Mouse (Mus musculus) CH12.LX (cell line): ENCODE results near the gene Hps6. TPM values are rescaled to one million over a fixed set of nuclear protein-coding genes. Genes with fewer than 3 reads are reported as not detected.

Source experiments
- DNase-seq: peaks from one replicate; pipeline ENCODE4 v3.0.0-alpha.2; 2013; ENCODE audit errors: extremely low read depth
- H3K27ac ChIP-seq: 2 replicates; pipeline ENCODE4 v1.5.1; 2012; ENCODE audit warnings: low read depth, mild to moderate bottlenecking, control low read depth, moderate library complexity; ENCODE audit not compliant: insufficient read depth
- H3K27me3 ChIP-seq: replicated peaks from 2 replicates; pipeline ENCODE3; 2012; ENCODE audit warnings: inconsistent platforms
- H3K36me3 ChIP-seq, 2 experiments: replicated peaks in 1 of 2; 2 replicates each; pipeline versions ENCODE3 to v1.6.1; 2012; ENCODE audit warnings: inconsistent platforms in 1 of 2, low read length in 1 of 2, mild to moderate bottlenecking in 1 of 2, mixed read lengths in 1 of 2, moderate library complexity in 1 of 2; ENCODE audit not compliant: control insufficient read depth in 1 of 2, insufficient read depth in 1 of 2
- H3K4me1 ChIP-seq, 2 experiments: 2 replicates each; pipeline ENCODE4 v1.6.1; 2012; ENCODE audit warnings: inconsistent platforms in 1 of 2, moderate library complexity in 1 of 2; ENCODE audit not compliant: insufficient read depth in 2 of 2, control insufficient read depth in 1 of 2
- H3K4me2 ChIP-seq: 2 replicates; pipeline ENCODE4 v1.6.1; 2012; ENCODE audit warnings: low read depth, mild to moderate bottlenecking, control low read depth; ENCODE audit not compliant: poor library complexity, insufficient read depth, severe bottlenecking
- H3K4me3 ChIP-seq, 3 experiments: fragments of 150-350 bp in 1 of 3; sonication (generic) in 1 of 3; replicated peaks in 1 of 3; 2 replicates each; pipeline versions ENCODE3 to v1.5.1; 2011 to 2012; ENCODE audit warnings: low read depth in 2 of 3, low read length in 2 of 3, mild to moderate bottlenecking in 2 of 3, moderate library complexity in 2 of 3, control low read depth in 1 of 3, improper control_type of control experiment in 1 of 3, inconsistent platforms in 1 of 3, mixed read lengths in 1 of 3; ENCODE audit not compliant: poor library complexity in 1 of 3
- H3K79me2 ChIP-seq: replicated peaks from 2 replicates; pipeline ENCODE4 v1.6.1; 2012; ENCODE audit warnings: mild to moderate bottlenecking, moderate library complexity; ENCODE audit not compliant: control insufficient read depth, poor library complexity, insufficient read depth, severe bottlenecking; ENCODE audit errors: extremely low read depth
- H3K9ac ChIP-seq: 2 replicates; pipeline ENCODE4 v1.6.1; 2012; ENCODE audit warnings: low read depth, mild to moderate bottlenecking, control low read depth, moderate library complexity; ENCODE audit not compliant: insufficient read depth
- H3K9me3 ChIP-seq: replicated peaks from 2 replicates; pipeline ENCODE3; 2012; ENCODE audit warnings: low read length, inconsistent platforms, mixed read lengths
- BHLHE40 ChIP-seq: IDR thresholded peaks from 2 replicates; pipeline ENCODE4 v1.6.1; 2011; ENCODE audit warnings: mild to moderate bottlenecking, low read depth, low read length, improper control_type of control experiment
- CHD1 ChIP-seq: IDR thresholded peaks from 2 replicates; pipeline ENCODE4 v1.6.1; 2012; ENCODE audit warnings: low read depth, low read length, improper control_type of control experiment, inconsistent platforms
- CHD2 ChIP-seq: IDR thresholded peaks from 2 replicates; pipeline ENCODE4 v1.6.1; 2011; ENCODE audit warnings: low read length, improper control_type of control experiment
- CTCF ChIP-seq, 2 experiments: IDR thresholded peaks in 1 of 2; conservative IDR thresholded peaks in 1 of 2; 2 replicates each; pipeline ENCODE4 v1.5.1; 2011 to 2012; ENCODE audit warnings: low read depth in 2 of 2, low read length in 2 of 2, improper control_type of control experiment in 1 of 2, inconsistent platforms in 1 of 2, mild to moderate bottlenecking in 1 of 2, moderate library complexity in 1 of 2
- E2F4 ChIP-seq: IDR thresholded peaks from 2 replicates; pipeline ENCODE4 v1.6.1; 2011; ENCODE audit warnings: low read depth, low read length, improper control_type of control experiment; ENCODE audit not compliant: insufficient replicate concordance
- ETS1 ChIP-seq: conservative IDR thresholded peaks from 2 replicates; pipeline ENCODE4 v1.6.1; 2012; ENCODE audit warnings: low read depth, mild to moderate bottlenecking, inconsistent platforms, low read length, improper control_type of control experiment, moderate library complexity
- GABPA ChIP-seq: IDR thresholded peaks from 2 replicates; pipeline ENCODE4 v1.6.1; 2012; ENCODE audit warnings: low read depth, low read length, improper control_type of control experiment, inconsistent platforms; ENCODE audit not compliant: insufficient replicate concordance
- HCFC1 ChIP-seq: IDR thresholded peaks from 2 replicates; pipeline ENCODE4 v1.6.1; 2012; ENCODE audit warnings: low read depth, mild to moderate bottlenecking, inconsistent platforms, low read length, improper control_type of control experiment
- IRF4 ChIP-seq: IDR thresholded peaks from 2 replicates; pipeline ENCODE4 v1.6.1; 2014; ENCODE audit warnings: low read depth, mild to moderate bottlenecking, inconsistent platforms, low read length, improper control_type of control experiment
- JUN ChIP-seq: IDR thresholded peaks from 2 replicates; pipeline ENCODE4 v1.6.1; 2011; ENCODE audit warnings: low read depth, mild to moderate bottlenecking, low read length, improper control_type of control experiment, moderate library complexity; ENCODE audit not compliant: insufficient read depth
- JUND ChIP-seq: conservative IDR thresholded peaks from 2 replicates; pipeline ENCODE4 v1.6.1; 2011; ENCODE audit warnings: low read depth, low read length, improper control_type of control experiment
- KAT2A ChIP-seq: IDR thresholded peaks from 2 replicates; pipeline ENCODE4 v1.6.1; 2012; ENCODE audit warnings: low read length, improper control_type of control experiment, inconsistent platforms; ENCODE audit not compliant: insufficient replicate concordance
- MAFK ChIP-seq: IDR thresholded peaks from 2 replicates; pipeline ENCODE4 v1.6.1; 2011; ENCODE audit warnings: low read length, improper control_type of control experiment; ENCODE audit not compliant: insufficient replicate concordance
- MAX ChIP-seq: IDR thresholded peaks from 2 replicates; pipeline ENCODE4 v1.6.1; 2011; ENCODE audit warnings: low read length, improper control_type of control experiment
- MAZ ChIP-seq: IDR thresholded peaks from 2 replicates; pipeline ENCODE4 v1.6.1; 2012; ENCODE audit warnings: low read depth, mild to moderate bottlenecking, inconsistent platforms, low read length, improper control_type of control experiment, moderate library complexity
- MEF2A ChIP-seq: IDR thresholded peaks from 2 replicates; pipeline ENCODE4 v1.6.1; 2014; ENCODE audit warnings: low read depth, mild to moderate bottlenecking, inconsistent platforms, low read length, improper control_type of control experiment, borderline replicate concordance
- MXI1 ChIP-seq: IDR thresholded peaks from 2 replicates; pipeline ENCODE4 v1.6.1; 2011; ENCODE audit warnings: mild to moderate bottlenecking, low read depth, low read length, improper control_type of control experiment
- MYC ChIP-seq: IDR thresholded peaks from 2 replicates; pipeline ENCODE4 v1.6.1; 2011; ENCODE audit warnings: low read depth, mild to moderate bottlenecking, improper control_type of control experiment, low read length
- NELFE ChIP-seq: IDR thresholded peaks from 2 replicates; pipeline ENCODE4 v1.6.1; 2011; ENCODE audit warnings: low read depth, low read length, improper control_type of control experiment
- NRF1 ChIP-seq: IDR thresholded peaks from 2 replicates; pipeline ENCODE4 v1.6.1; 2014; ENCODE audit warnings: low read depth, mild to moderate bottlenecking, inconsistent platforms, low read length, improper control_type of control experiment, moderate library complexity
- PAX5 ChIP-seq: IDR thresholded peaks from 2 replicates; pipeline ENCODE4 v1.6.1; 2012; ENCODE audit warnings: low read length, inconsistent platforms, mixed read lengths
- POLR2A ChIP-seq: IDR thresholded peaks from 2 replicates; pipeline ENCODE4 v1.6.1; 2011; ENCODE audit warnings: low read depth, mild to moderate bottlenecking, improper control_type of control experiment, low read length
- POLR2AphosphoS2 ChIP-seq: IDR thresholded peaks from 2 replicates; pipeline ENCODE4 v1.6.1; 2011; ENCODE audit warnings: low read depth, low read length, improper control_type of control experiment
- RAD21 ChIP-seq: IDR thresholded peaks from 2 replicates; pipeline ENCODE4 v1.6.1; 2011; ENCODE audit warnings: low read depth, mild to moderate bottlenecking, low read length, improper control_type of control experiment, moderate library complexity
- RCOR1 ChIP-seq: conservative IDR thresholded peaks from 2 replicates; pipeline ENCODE4 v1.6.1; 2012; ENCODE audit warnings: low read depth, mild to moderate bottlenecking, inconsistent platforms, low read length, improper control_type of control experiment
- SMC3 ChIP-seq: IDR thresholded peaks from 2 replicates; pipeline ENCODE4 v1.6.1; 2011; ENCODE audit warnings: low read depth, low read length, improper control_type of control experiment
- TBP ChIP-seq: conservative IDR thresholded peaks from 2 replicates; pipeline ENCODE4 v1.6.1; 2011; ENCODE audit warnings: low read depth, low read length, improper control_type of control experiment
- TCF12 ChIP-seq: IDR thresholded peaks from 2 replicates; pipeline ENCODE4 v1.6.1; 2014; ENCODE audit warnings: low read depth, mild to moderate bottlenecking, inconsistent platforms, low read length, improper control_type of control experiment
- UBTF ChIP-seq: IDR thresholded peaks from 2 replicates; pipeline ENCODE4 v1.6.1; 2012; ENCODE audit warnings: low read depth, mild to moderate bottlenecking, inconsistent platforms, low read length, improper control_type of control experiment, moderate library complexity
- USF1 ChIP-seq: IDR thresholded peaks from 2 replicates; pipeline ENCODE4 v1.6.1; 2014; ENCODE audit warnings: low read depth, mild to moderate bottlenecking, inconsistent platforms, low read length, improper control_type of control experiment
- USF2 ChIP-seq: conservative IDR thresholded peaks from 2 replicates; pipeline ENCODE4 v1.6.1; 2011; ENCODE audit warnings: low read depth, low read length, improper control_type of control experiment
- ZC3H11A ChIP-seq: IDR thresholded peaks from 2 replicates; pipeline ENCODE4 v1.6.1; 2012; ENCODE audit warnings: low read depth, mild to moderate bottlenecking, inconsistent platforms, low read length, improper control_type of control experiment
- ZKSCAN1 ChIP-seq: IDR thresholded peaks from 2 replicates; pipeline ENCODE4 v1.6.1; 2012; ENCODE audit warnings: low read depth, inconsistent platforms, low read length, improper control_type of control experiment, borderline replicate concordance
- ZMIZ1 ChIP-seq: IDR thresholded peaks from 2 replicates; pipeline ENCODE4 v1.6.1; 2012; ENCODE audit warnings: low read depth, mild to moderate bottlenecking, inconsistent platforms, low read length, improper control_type of control experiment
- ZNF384 ChIP-seq: IDR thresholded peaks from 2 replicates; pipeline ENCODE4 v1.6.1; 2012; ENCODE audit warnings: low read depth, low read length, improper control_type of control experiment, inconsistent platforms
- dilution Hi-C: fragments of 300-500 bp; cut with MboI; formaldehyde crosslinking; loops from 2 replicates; pipeline ENCODE4 v1.14.3; 2020; ENCODE audit warnings: low sequenced_read_pairs; ENCODE audit not compliant: extremely low pct_unique_long_range_greater_than_20kb, extremely low pct_ligation_motif_present
- in situ Hi-C: fragments of 300-500 bp; cut with MboI; formaldehyde crosslinking; loops from 3 replicates; pipeline ENCODE4 v1.14.3; 2019; ENCODE audit warnings: low sequenced_read_pairs, low pct_ligation_motif_present, low pct_unique_long_range_greater_than_20kb, mixed read lengths
- polyA plus RNA-seq: library from polyadenylated mRNA; unstranded; fragments of >175 nt; gene quantifications from 2 replicates; pipeline ENCODE4 v1.2.1, GENCODE M21; 2012; ENCODE audit warnings: low read depth; ENCODE audit not compliant: insufficient read length
- total RNA-seq, 2 experiments: library from RNA; depleted of rRNA; stranded (reverse); fragments of 300-350 nt in 1 of 2; fragments of >200 nt in 1 of 2; gene quantifications; 2 replicates each; pipeline ENCODE4 v1.2.3; 2012 to 2014

Gene Hps6
- total and polyA plus RNA-seq, 3 experiments, result 5.8 to 10.6 (median 6.7) TPM

DNA sequence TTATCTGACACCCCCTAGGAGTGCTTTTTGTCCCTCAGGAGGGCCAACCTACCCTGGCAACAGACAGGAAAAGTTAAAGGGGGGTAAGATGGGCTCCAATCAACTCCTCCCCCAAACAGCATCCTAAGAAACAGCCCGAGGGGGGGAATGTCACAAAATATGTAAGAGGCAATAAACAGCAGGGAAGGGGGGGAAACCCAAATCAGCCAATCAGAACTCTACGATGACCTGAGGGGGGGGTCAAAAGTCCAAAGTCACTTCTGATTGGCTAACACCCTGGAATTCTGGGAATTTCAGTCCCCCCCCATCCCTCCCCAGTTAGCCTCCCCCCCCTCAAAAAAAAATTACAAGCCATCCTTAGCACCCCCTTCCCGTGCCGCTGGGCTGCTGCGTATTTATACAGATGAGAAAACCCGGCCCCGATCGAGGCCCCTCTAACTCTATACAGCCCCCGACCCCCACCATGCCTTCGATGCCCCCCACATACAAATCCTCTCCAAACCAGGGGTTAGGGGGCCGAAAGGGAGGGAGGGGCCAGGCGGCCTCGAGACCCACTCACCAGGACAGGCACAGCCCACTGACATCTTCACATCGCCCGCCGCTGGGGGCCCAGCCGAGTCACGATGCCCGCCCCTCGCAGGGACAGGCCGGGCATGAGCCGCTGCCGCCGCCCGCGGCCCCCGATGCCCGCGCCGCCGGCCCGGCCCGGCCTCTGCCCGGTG, 41.1 kb downstream of the Hps6 start, which contains the start of gene Pprc1:
Pprc1 (plus strand) TSS at position 616 of the 722 bp plus-strand sequence.
- in situ Hi-C loops (no loop called here), dilution Hi-C loops (no loop called here)
- H3K9me3 ChIP-seq, result no peaks in the 10 kb centered on the region
- H3K27ac ChIP-seq, result peak within 1 kb of the TSS; percentile 27
- peaks cover 33% of the 10 kb centered on the region for H3K79me2 ChIP-seq
- H3K27me3 ChIP-seq, result peaks cover 26% of the 10 kb centered on the region
- H3K36me3 ChIP-seq, result no peaks in the 10 kb centered on the region
- H3K4me3 ChIP-seq, result peak within 1 kb of the TSS; percentile 61 to 91 (median 84)
- TF ChIP-seq USF1 (no peak), MAFK (no peak), MEF2A (no peak; the same call in 1 of the 2 replicates), CTCF (conservative IDR thresholded peaks at IDR 0.05 in 1 of 2, IDR thresholded peaks at IDR 0.05 in 1 of 2; ENCODE audit: low read depth in 2 of 2, low read length in 2 of 2) (no peak), SMC3 (no peak), MYC (no peak), ZKSCAN1 (no peak), USF2 (no peak), IRF4 (0 out of 2 replicates have a peak, but pooled peaks have one; percentile 7), UBTF (no peak), KAT2A (no peak), BHLHE40 (0 out of 2 replicates have a peak, but pooled peaks have one; percentile 13), MAX (no peak), POLR2AphosphoS2 (no peak), RCOR1 (no peak), POLR2A (no peak), E2F4 (no peak), ETS1 (no peak), MAZ (peak; percentile 53; the same call in 1 of the 2 replicates), CHD2 (no peak), RAD21 (no peak), ZC3H11A (no peak), MXI1 (no peak), JUND (no peak), CHD1 (no peak), HCFC1 (peak; percentile 43; the same call in 1 of the 2 replicates), GABPA (no peak), PAX5 (no peak), NELFE (no peak), ZMIZ1 (no peak), NRF1 (no peak), ZNF384 (no peak), TBP (0 out of 2 replicates have a peak, but pooled peaks have one; percentile 30), TCF12 (no peak; the same call in 1 of the 2 replicates), JUN (no peak)
- peak; percentile 58 for DNase-seq
- H3K4me1 ChIP-seq, result peaks cover 2 to 32% of the 10 kb centered on the region in 2 experiments; a peak in 3 of 4 replicates
- H3K9ac ChIP-seq, result peak within 1 kb of the TSS; percentile 81
- peak within 1 kb of the TSS; percentile 96 for H3K4me2 ChIP-seq
